14 mouse cellular contexts compared by ENCODE assay signal in the genomic region with DNA sequence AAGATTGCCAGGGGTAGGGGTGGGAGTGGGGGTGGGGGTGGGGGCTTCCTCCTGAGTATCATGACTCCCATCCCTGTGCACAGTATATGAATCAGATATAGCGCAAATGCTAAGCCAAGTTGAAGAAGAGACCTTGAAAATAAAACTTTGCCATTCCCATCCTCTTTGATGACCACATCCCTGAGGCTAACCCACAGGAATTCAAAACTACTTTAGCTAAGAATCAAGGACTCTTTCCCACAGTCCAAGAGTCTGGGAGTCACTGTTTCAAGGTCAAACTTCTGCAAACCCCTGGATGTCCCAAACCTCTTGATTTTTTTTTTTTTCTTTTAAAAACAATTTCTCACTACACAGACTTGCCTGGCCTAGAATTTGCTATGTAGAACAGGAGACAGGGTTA.
"Had no signal": no experiment of that assay in that cellular context is flagged by ENCODE, and none has a peak within 500 bp of the region (broad histone marks: within the 10 kb centered on the region; RNA-seq: fewer than 3 reads in every experiment).

No protein-coding gene starts in this region.

- DNase-seq: gastrocnemius, postnatal 14 days; gastrocnemius, postnatal 36 days; heart, adult 11 months; heart, adult 2 months; heart, postnatal 14 days; heart, postnatal 36 days; kidney, adult 11 months; kidney, adult 2 months; kidney, adult 9 months; kidney, postnatal 14 days; kidney, postnatal 36 days; layer of hippocampus, adult 9-11 months; layer of hippocampus, postnatal 36 days; left cerebral cortex, postnatal 4 days had no signal
